Mouse (Mus musculus) left cerebral cortex, postnatal 25 days (tissue): ENCODE results near the gene Ezh1. TPM values are rescaled to one million over a fixed set of nuclear protein-coding genes. Genes with fewer than 3 reads are reported as not detected.
A peak's percentile ranks its signal among the peaks of the same experiment; 100 is the strongest.

Experiments
- DNase-seq, 2 experiments: peaks; one replicate each; pipeline ENCODE4 v3.0.0; 2022; ENCODE audit warnings: low spot score in 2 of 2, mixed read lengths in 1 of 2
- intact Hi-C: fragments of 180-260 bp; cut with DNase I; formaldehyde crosslinking; loops from one replicate; pipeline ENCODE4 v1.15.1; 2025
- total RNA-seq, 2 experiments: library from RNA; stranded (reverse); gene quantifications; 2 replicates each; pipeline ENCODE4 v1.2.3; 2021

Ezh1 gene
- total RNA-seq, 2 experiments from 2014 or later = 42.8 to 48.5 TPM

- no peak for DNase-seq
Observed at GRCm38 (mm10) chr11:101188166-101188805, 38.0 kb downstream of the Ezh1 start.

GRCm38 (mm10) chr11:101187541-101187940, 38.7 kb downstream of the Ezh1 start:
- intact Hi-C loops = no loop called here
- DNase-seq = no peak

More at GRCm38 (mm10) chr11:101188166-101188805, 38.0 kb downstream of the Ezh1 start:
- intact Hi-C loops = no loop called here

DNA sequence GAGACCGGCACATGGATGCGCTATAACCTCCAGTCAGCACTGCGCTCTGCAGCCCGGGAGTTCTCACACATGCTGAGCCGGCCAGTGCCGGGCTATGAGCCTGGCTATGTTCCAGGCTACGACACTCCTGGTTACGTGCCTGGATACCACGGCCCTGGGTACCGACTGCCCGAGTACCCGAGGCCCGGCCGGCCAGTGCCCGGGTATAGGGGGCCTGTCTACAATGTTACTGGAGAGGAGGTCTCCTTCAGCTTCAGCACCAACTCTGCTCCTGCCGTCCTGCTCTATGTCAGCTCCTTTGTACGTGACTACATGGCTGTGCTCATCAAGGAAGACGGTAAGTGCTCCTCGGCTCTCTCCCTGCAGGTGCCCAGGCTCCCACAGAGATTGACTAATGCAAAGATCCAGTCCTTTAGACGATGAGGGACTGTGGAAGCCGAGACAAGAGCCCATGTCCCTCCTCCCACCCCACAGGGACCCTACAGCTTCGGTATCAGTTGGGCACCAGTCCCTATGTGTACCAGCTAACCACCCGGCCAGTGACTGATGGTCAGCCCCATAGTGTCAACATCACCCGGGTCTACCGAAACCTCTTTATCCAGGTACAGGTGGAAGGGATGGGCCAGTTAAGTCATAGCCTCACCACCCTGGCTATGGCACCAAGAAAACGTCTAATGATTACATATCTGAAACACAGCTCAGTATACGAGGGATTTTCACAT, 39.6 kb downstream of the Ezh1 start:
- intact Hi-C loops = no loop called here

GRCm38 (mm10) chr11:101185441-101185840, 40.8 kb downstream of the Ezh1 start:
- intact Hi-C loops = no loop called here
- DNase-seq = no peak

More for the DNA sequence above, 39.6 kb downstream of the Ezh1 start:
- no peak for DNase-seq

- intact Hi-C loops = no loop called here
- DNase-seq = no peak
Observed at GRCm38 (mm10) chr11:101184984-101185383, 41.3 kb downstream of the Ezh1 start.

GRCm38 (mm10) chr11:101182771-101183517, 43.3 kb downstream of the Ezh1 start:
- intact Hi-C loops = no loop called here
- no peak for DNase-seq

- intact Hi-C loops = no loop called here
- no peak for DNase-seq
Observed at GRCm38 (mm10) chr11:101181961-101182360, 44.3 kb downstream of the Ezh1 start.

DNA sequence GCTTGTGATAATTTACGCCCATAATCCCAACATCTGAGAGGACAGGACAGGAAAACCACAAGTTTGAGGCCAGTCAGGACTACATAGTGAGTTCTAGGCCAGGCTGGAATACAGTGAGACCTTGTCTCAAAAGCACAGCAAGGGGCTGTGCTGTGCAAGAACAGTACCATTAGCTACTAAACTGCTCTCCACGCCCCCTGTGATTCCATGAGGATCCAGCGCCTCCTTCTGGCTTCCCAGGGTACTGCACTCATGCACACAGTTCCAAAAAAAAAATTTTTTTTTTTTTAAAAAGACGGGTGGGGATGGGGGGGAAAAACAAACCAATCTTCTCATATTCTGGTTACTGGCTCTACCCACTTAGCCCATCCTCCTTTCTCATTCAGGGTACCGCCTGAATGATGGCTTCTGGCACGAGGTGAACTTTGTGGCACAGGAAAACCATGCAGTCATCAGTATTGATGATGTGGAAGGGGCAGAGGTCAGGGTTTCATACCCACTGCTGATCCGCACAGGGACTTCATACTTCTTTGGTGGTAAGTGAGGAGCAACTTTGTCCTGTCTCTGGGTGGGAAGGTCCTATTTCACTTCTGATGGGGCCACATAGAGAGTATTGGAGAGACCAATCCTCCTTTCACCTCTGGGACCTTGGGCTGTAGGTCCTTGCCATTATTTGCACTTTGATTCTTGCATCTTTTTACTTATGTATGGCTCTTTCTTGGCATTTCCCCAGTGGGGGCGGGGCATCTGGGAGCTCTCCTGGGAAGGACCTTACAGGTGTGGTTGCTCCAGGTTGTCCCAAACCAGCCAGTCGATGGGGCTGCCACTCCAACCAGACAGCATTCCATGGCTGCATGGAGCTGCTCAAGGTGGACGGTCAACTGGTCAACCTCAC, 45.2 kb downstream of the Ezh1 start:
- DNase-seq = no peak
- intact Hi-C loops = no loop called here

GRCm38 (mm10) chr11:101180261-101180660, 46.0 kb downstream of the Ezh1 start:
- intact Hi-C loops = no loop called here
- no peak for DNase-seq

GRCm38 (mm10) chr11:101179306-101179705, 47.0 kb downstream of the Ezh1 start:
- intact Hi-C loops = no loop called here

GRCm38 (mm10) chr11:101178061-101179058, 47.9 kb downstream of the Ezh1 start:
- no peak for DNase-seq
- intact Hi-C loops = no loop called here

More at GRCm38 (mm10) chr11:101179306-101179705, 47.0 kb downstream of the Ezh1 start:
- no peak for DNase-seq

DNA sequence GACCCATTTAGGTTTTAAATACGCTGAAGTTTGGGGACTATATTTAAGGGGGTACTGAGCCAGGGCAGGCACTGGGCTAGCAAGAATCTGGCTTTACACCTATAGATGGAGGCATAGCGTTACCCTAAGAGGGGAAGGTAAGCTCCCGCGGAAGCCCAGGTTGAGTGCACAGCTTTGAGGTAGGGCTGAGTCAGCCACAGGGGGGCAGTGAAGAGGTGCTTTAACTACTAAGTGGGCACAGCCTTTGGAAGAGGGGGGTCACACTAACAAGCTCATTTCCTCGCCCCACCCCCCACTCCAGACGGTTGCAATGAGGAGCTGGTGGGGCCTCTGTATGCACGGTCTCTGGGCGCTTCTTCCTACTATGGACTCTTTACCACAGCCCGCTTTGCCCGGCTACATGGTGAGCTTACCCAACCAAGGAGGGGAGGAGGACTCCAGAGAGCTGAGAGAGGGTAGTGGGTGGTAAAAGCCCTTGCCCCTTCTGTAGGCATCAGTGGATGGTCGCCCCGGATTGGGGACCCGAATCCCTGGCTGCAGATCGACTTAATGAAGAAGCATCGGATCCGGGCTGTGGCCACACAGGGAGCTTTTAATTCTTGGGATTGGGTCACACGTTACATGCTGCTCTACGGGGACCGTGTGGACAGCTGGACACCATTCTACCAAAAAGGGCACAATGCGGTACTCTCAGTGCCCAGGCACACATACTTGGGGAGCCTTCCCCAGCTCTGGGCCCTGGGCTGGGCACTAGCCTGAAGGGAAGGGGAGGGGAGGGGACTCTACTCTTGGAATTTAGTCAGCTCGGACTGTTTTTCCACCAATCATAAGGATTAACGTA, 49.1 kb downstream of the Ezh1 start:
- DNase-seq = peak; percentile 73 to 81
- intact Hi-C loops = loop anchor here (2.0 kb wide), 2 partner anchors 82 to 94 kb away; partner anchors contain the start of genes Coasy and Psmc3ip

DNA sequence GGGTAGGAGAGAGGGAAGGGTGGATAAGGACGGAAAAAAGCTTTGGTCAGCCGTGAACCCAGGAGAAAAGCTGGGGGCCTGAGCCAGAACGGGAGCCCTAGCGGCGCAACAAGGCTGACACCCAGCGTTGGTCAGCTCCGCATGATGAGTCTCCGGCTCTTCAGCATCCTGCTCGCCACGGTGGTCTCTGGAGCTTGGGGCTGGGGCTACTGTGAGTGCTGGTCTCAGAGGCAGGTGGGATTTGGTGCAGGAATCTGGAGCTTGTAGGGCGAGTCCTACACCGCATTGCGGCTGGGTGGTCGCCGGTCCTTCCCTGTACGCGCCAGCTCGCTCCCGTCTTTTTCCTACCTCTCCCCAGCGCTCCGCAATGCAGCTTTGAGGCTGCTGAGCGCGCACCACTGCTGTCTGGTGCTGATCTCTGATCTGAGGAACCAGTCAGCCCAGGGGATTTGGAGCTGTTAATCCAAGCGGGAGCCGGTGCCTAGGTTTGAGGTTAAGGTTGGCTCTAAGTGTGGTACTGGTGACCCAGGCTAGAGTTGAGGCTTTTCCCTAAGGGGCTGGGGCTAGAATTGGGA, 50.1 kb downstream of the Ezh1 start:
- intact Hi-C loops = loop anchor here (2.0 kb wide), 2 partner anchors 81 to 93 kb away; partner anchors contain the start of genes Coasy and Psmc3ip
- peak; percentile 56 to 67 for DNase-seq

GRCm38 (mm10) chr11:101175636-101176116, 50.6 kb downstream of the Ezh1 start:
- peak in 1 of 2 experiments; percentile 79 for DNase-seq
- intact Hi-C loops = loop anchor here (2.0 kb wide), 2 partner anchors 81 to 93 kb away; partner anchors contain the start of genes Coasy and Psmc3ip

GRCm38 (mm10) chr11:101174851-101175628, 51.2 kb downstream of the Ezh1 start, which contains the start of gene Ccr10:
Ccr10 (minus strand) TSS chr11:101175443.
- intact Hi-C loops = no loop called here
- DNase-seq = no peak

DNA sequence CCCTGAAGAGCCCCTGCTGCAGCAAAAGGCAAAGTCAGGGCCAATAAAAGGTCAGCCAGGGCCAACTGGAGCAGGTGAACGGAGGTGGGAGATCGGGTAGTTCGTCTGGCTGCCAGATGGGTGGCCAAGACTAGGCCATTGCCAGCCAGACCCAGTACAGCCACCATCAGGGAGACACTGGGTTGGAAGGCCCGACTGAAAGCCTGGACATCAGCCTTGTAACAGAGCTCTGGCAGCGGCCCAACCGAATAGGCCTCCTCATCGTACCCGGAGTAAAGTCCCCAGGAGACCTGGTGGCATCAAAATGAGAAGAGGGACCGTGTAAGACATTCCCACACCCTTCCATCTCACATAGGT, 51.9 kb downstream of the Ezh1 start:
- DNase-seq = no peak
- intact Hi-C loops = no loop called here
